Mouse (Mus musculus): ENCODE data around the gene Gstt2. TPM values are rescaled to one million over a fixed set of nuclear protein-coding genes. Genes with fewer than 3 reads are reported as not detected.
"Not testable (repeated sequence)": the region's sequence is repeated elsewhere in the genome, so short reads cannot be mapped to it uniquely, and the experiment has no call there.

The Gstt2 gene
- total RNA-seq, 2 experiments from 2014 or later = 9.4 to 12.1 TPM

DNA sequence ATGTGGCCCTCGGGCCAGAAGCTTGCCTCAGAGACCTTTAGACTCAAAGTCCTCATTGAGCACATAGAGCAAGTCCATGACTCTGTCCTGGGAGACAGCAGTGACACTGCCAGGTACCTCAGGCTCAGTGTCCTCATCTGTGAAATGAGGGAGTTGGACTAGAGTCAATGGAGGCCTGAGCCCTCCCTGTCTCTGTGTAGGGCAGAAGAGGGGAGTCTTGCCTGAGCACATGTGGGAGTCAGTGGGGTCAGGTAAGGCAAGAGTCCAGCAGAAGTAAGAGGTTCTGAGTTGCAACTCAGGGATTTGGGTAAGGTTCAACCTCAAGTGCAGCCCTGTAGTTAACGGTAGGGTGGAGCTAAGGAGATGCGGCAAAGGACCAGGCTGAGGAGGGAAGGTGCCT lies 19.8 kb upstream of the Gstt2 start:
- intact Hi-C loops (cut with DNase I) = loop anchor here (5.0 kb wide), 1 partner anchor 220 kb away; no protein-coding TSS in a partner anchor
- no peak for DNase-seq

DNA sequence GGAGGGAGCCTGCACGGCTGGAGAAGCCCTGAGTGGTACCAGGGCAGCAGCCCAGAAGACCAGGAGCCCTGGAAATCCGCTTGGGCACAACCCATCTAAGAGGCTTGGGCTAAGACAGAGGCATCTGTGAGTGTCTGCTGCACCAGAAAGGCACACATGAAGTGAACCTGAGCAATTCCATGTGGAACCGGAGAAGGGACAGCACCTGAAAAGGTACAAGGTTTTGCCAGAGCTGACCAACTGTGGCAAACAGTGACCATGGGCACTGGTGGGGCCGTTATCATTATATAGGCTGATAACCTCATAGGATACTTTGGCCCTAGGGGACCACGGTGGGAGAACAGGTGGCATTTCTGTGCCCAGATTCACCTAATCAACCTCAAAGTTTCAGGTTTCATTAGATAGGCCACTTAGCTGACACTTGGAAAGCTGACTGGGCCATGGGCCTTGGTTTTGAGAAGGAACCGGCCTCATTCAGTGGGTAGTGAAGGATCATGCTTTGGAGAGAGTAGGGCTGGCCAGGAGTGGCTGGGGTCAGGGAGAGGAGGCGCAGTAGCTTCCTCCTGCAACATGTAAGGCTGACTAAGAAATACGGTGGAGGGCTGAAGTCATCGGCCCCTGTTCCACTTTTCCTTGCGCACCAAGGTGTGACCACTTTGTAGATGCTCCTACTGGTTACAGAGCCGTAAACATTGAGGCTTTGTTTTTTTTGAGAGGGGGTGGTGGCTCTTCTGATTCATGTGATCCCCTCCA lies 19.1 kb upstream of the Gstt2 start:
- DNase-seq = no peak
- intact Hi-C loops (cut with DNase I) = loop anchor here (5.0 kb wide), 1 partner anchor 219 kb away; no protein-coding TSS in a partner anchor

DNA sequence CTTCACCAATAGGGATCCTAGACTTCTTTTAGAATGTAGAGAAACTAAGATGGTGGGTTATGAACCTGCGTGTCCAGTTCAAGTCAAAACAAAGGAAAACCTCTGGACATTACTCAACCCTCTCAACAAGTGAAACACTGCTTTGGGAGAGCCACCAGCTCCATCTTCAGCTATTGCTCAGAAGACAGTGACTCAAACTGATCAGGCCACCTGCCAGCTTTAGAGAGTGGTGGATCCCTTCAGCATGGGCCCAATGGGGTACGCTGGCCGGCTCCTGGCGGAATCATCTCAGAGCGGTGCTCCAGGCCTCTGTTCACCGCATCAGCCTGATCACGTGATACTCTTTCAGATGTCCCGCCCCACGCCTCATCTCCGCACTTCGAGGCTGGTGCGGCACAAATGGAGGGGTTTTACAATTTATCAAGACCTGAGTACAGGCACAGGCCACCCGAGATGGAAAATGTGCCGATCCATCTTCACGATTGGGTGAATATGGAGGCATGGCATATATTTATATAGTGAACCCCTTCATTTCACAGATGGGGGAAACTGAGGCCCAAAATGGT lies 18.3 kb upstream of the Gstt2 start:
- intact Hi-C loops (cut with DNase I) = loop anchor here (5.0 kb wide), 1 partner anchor 218 kb away; no protein-coding TSS in a partner anchor
- DNase-seq = no peak

DNA sequence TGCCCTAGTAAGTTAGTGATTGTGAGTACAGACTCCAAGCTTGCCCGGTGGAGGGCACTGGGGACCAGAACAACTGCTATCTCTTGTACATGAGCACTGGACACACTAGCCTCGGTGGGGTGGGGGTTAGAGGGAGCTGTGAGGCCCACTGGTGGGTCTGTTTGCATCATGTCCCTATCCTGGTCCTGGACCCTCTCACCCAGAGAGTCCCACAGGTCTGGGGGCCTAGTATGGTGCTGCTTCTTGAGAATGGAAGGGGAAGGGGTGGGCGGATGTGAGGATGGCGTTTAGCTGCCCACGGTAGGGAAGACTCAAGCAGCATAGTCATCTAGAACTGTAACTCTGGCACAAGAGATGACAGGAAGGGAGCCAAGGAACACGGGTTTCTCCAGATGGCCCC lies 17.6 kb upstream of the Gstt2 start:
- no peak for DNase-seq
- intact Hi-C loops (cut with DNase I) = loop anchor here (5.0 kb wide), 2 partner anchors 217 to 267 kb away; partner anchors contain the start of gene Ggt5

DNA sequence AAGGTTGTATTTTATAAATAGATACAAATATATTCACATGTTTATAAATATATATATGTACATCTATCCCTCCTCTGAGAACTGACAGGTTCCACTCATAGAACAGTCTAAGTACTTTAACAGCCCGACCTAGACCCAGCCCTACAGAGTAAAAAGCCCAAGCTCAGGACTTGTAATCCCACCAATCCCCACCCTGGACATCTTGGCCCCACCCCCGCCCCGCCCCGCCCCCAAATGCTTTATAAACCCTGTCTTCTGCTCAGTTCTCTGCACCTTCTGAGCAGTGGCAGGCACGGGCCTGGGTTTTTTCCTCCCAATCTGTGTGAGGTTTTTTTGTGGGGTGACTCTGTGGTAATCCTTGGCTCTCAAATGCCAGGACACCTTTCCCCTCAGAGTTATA lies 16.9 kb upstream of the Gstt2 start:
- DNase-seq = no peak
- intact Hi-C loops (cut with DNase I) = loop anchor here (5.0 kb wide), 1 partner anchor 267 kb away; the partner anchor contains the start of gene Ggt5

DNA sequence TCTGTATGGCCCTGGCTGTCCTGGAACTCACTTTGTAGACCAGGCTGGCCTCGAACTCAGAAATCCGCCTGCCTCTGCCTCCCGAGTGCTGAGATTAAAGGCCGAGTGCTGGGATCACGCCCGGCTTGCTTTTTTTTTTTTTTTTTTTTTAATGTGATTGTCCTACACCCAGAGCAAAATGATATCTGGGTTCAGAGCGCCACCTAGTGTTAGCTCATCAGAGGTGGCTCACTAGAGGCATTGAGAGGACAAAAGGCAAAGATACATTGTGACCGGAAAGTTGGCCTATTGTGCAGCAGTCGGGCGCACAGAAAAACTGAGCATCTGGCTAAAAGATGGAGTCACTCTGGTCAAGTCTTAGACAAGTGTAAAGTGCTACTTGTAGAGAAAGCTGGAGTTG lies 16.2 kb upstream of the Gstt2 start:
- intact Hi-C loops (cut with DNase I) = loop anchor here (1.0 to 5.0 kb wide), 2 partner anchors 109 to 266 kb away; partner anchors contain the start of gene Ggt5

DNA sequence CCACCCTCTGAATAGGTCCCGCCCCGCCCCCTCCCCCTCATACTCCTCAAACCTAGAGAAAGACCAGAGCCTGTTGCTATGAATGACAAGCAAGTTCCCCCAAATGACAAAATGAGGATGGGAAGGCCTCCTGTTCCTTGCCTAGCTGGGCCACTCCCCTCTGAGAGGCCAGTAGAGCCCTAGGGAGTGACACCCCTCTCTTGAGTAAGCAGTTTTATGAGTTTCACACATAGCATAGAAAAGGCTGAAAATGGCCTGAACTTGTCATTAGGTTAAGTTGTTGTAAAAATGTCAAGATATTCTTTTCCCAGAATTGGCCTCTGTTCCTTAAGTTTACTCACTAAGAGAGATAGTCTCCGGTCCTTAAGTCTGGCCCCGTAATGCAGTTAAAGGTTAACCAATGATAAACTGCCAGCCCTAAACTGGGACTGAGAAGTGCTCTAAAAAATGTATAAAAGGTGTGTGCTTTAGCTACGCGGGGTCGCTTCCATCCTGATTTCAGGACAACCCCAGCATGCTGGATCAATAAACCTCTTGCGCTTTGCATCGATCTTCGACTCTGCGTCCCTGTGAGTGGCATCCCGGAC lies 15.4 kb upstream of the Gstt2 start:
- intact Hi-C loops (cut with DNase I) = loop anchor here (1.0 to 5.0 kb wide), 2 partner anchors 108 to 265 kb away; partner anchors contain the start of gene Ggt5

More for the DNA sequence above, 16.2 kb upstream of the Gstt2 start:
- peak; percentile 81 to 90 for DNase-seq

DNA sequence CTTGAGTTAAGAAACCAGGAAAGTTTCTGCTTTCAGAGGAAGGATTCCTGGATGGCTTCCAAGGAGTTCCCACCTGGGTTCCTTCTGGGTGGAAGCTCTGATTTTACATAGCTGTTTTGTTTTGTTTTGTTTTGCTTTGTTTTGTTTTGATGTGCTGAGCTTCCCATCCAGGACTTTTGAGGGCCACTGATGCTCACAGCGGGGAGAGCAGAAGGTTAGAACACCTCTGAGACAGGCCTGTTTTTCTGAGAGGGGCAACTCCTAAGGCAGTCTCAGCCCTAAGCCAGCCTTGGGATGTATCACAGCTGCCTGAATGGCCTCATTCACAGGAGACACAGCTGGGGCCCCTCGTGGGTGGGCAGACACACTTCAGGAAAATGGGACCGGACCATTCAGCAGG lies 14.5 kb upstream of the Gstt2 start:
- no peak for DNase-seq
- intact Hi-C loops (cut with DNase I) = loop anchor here (5.0 kb wide), 1 partner anchor 264 kb away; the partner anchor contains the start of gene Ggt5

More for the DNA sequence above, 15.4 kb upstream of the Gstt2 start:
- no peak for DNase-seq

DNA sequence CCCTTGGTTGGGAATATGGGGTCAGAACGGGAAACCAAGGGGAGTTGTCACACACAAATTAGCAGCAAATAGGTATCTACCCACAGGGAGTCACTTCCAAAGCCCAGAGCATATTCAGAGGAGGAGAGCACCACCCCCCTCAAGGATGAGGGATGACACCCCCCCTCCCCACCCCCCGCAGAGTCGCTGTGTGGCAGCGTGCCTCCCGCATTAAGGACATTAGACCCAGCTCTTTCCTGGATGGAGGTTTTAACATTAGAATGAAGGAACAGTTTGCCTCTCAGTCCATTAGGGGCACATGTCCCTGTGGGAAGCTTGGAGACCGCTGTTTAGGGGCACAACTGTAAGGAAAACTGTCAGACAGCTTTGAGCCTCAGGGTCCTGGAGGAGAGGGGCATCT lies 13.9 kb upstream of the Gstt2 start:
- intact Hi-C loops (cut with DNase I) = loop anchor here (5.0 kb wide), 1 partner anchor 264 kb away; the partner anchor contains the start of gene Ggt5
- DNase-seq = no peak

DNA sequence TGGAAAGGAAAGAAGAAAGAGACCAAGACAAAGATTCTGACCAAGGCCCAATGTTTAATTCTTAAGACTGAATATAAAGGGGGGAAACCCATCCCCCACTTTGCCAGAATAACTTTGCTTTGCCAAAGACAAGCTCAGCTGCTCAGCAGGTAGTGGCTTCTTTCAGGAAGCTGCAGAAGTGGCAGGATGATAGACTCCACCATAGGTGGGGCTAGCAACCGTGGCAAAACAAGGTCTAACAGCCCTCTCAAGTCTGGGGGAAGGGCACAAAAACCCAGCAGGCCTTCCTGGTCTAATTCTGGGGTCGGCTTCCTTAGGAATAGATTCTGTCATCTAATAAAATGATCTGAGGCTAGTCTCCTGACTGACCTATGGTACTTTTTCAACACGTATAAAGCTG lies 11.2 kb upstream of the Gstt2 start:
- no peak for DNase-seq
- intact Hi-C loops (cut with DNase I) = no loop called here

DNA sequence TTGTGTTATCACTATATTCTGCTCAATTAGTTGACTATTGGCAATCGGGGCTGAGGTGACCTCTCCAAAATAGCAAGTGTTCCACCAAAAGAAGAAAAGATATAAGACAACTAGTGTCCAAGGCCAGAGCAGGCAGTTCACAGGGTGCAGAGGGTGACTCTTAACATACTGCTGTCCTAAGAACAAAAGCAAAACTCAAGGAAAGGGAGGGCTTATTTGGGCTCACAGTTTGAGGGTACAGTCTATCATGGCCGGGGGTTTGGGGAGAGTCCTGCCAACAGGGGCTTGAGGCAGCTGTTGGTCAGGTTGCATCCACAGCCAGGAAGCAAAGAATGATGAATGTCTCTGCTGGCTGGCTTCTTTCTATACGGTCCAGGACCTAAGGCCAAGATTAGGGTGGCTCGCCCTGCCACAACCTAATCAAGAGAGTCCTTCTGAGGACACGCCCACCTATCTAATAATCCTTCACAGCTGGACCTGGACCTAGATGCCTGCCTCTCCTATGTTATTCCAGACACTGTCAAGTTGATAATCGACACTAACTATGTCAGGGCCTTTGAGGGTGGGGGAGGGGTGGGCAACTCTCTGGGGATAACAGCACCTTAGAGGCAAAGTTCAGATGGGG lies 8.2 kb upstream of the Gstt2 start:
- intact Hi-C loops (cut with DNase I) = no loop called here
- no peak for DNase-seq

DNA sequence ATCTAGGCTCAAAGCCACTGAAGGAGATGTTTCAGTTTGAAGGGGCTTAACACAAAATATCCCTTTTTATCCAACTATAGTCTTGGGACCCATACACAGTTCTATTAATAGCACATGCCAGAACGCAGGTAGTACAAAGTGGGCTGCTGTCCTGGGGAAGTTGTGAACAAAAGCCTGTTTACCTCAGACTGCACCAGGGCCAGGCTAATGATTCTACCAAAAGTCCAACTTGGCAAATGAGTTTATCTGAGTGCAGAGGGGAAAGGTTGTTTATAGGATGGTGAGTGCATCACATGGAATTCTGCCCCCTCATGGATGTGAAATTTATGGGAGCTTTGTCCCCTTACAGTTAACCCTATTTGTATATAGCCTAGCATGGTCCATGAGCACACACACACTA lies 7.6 kb upstream of the Gstt2 start:
- DNase-seq = no peak

DNA sequence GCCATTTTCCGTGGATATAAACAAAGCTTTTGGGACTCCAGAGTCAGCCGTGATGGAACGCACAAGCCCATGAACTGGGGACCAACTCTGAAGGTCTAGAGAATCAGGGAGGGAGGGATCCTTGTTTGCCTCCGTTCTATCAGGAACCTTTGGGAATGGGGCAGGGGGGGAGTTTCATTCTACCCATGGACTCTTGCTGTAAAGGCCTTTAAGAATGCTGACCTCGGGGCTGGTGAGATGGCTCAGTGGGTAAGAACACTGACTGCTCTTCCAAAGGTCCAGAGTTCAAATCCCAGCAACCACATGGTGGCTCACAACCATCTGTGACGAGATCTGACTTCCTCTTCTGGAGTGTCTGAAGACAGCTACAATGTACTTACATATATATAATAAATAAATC lies 6.7 kb upstream of the Gstt2 start:
- intact Hi-C loops (cut with DNase I) = not testable (repeated sequence)

More for the DNA sequence above, 7.6 kb upstream of the Gstt2 start:
- intact Hi-C loops (cut with DNase I) = no loop called here

DNA sequence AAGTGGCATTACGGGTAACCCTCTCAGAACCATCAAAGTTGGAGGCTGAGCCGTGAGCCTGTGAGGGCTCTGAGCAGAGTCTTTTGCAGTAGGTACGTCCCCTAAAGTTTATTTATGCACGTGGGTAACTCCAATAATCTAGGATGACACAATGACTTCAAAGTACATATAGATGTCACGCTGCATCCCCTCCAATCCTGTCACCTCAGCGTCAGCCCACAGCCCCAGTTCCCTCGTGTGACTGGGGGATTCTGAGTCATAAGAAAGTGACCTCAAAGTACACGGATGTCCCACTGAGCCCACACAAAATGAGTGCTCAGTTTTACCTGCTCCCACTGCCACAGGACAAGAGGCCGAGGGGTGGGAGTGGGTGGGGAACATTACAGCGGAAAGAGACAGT lies 1.9 kb upstream of the Gstt2 start:
- intact Hi-C loops (cut with DNase I) = loop anchor here (5.0 kb wide), 1 partner anchor 252 kb away; the partner anchor contains the start of gene Ggt5
- DNase-seq = no peak

More for the DNA sequence above, 6.7 kb upstream of the Gstt2 start:
- not testable (repeated sequence) for DNase-seq

DNA sequence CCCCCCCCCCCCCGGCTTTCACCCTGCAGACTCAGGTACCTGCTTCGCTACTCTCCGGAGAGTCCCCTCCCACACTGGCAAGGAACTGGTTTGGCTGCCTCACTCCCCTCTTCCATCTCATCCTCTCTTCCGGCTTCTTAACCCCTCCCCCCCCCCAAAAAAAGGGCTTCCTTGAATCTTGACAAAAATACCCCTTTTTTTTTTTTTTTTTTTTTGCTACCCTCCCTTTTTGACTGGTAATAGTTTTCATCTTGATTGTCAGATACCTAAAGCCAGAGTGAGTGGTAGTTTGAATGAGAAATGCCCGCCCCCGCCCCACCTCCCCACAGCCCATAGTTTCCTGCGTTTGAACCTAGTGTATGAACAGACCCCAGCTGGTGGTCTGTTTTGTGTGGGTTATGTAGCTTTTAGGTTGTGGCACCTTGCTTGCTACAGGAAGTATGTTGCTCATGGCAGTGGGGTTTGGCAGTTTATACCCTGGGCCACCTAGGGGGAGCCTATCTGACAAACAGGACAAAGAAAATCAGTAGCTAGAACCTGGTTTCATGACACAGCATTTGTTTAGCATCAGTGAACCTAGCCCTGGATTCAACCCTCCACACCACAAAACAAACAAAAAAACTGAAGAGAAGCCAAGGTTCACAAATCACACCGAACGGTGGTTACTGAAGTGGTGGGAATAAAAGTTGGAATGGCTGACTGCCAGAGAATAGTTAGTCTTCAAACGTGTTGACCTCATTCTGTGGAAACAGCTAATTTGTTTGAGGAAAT lies 1.3 kb downstream of the Gstt2 start:
- intact Hi-C loops (cut with DNase I) = loop anchor here (5.0 kb wide), 1 partner anchor 249 kb away; the partner anchor contains the start of gene Ggt5
- no peak for DNase-seq

DNA sequence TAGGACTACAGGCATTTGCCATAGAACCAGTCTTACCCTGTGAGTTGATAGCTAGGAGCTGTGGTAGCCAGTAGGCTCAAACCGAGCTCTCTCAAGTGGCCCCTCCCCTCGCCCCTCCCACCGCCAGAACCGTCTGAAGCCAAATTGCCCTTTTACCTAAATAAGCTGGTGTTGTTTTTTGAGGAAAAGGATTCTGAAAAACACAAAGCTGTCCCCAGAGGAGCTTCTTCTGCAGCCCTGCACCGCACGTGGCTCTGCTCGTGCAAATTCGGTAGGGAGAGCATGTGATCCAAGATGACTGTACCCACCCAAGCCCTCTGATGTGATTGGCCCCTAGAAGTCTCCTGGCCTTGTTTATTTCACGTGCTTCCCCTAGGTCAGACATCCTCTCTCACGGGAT lies 1.9 kb downstream of the Gstt2 start:
- intact Hi-C loops (cut with DNase I) = loop anchor here (5.0 kb wide), 1 partner anchor 248 kb away; the partner anchor contains the start of gene Ggt5
- DNase-seq = peak; percentile 40 to 59

DNA sequence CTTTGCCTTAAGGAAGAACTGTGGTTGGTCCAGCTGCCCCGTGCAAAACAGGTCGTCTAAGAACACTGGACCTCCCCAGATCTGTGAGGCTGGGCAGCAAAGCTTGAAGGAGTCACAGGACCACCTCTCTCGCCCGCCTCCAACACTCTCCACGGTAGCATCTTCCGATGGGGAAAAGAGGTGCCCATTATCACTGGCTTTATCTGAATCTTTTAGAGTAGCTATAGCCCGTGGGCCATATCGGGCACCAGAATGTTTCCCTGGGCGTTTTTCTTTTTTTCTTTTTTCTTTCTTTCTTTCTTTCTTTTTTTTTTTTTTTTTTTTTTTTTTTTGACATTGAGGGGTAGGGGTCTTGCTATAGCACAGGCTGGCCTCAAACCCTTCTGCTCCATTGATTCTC lies 2.5 kb downstream of the Gstt2 start:
- intact Hi-C loops (cut with DNase I) = loop anchor here (5.0 kb wide), 3 partner anchors 62 to 247 kb away; partner anchors contain the start of genes Ddt and Ggt5
- no peak for DNase-seq

DNA sequence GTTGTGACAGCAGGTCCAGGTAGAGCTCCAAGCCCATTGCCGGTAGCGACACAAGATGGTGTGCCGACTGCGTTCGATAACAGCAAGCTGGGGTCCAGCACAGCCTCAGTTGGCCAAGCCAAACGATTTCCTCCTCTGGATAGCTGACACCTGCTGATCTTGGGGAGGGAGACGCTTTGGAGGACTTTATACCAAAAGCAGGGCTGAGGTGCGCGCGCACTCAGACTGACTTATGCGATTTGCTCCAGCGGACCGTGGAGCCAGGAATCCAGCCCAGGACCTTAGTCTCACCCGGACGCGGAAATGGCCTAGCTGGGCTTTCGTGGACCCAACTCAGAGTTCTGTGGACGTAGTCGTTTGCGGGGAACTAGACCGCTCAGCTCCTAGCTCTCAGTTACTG lies 3.0 kb downstream of the Gstt2 start:
- intact Hi-C loops (cut with DNase I) = loop anchor here (5.0 kb wide), 2 partner anchors 62 to 92 kb away; partner anchors contain the start of gene Ddt
- peak; percentile 73 to 83 for DNase-seq

DNA sequence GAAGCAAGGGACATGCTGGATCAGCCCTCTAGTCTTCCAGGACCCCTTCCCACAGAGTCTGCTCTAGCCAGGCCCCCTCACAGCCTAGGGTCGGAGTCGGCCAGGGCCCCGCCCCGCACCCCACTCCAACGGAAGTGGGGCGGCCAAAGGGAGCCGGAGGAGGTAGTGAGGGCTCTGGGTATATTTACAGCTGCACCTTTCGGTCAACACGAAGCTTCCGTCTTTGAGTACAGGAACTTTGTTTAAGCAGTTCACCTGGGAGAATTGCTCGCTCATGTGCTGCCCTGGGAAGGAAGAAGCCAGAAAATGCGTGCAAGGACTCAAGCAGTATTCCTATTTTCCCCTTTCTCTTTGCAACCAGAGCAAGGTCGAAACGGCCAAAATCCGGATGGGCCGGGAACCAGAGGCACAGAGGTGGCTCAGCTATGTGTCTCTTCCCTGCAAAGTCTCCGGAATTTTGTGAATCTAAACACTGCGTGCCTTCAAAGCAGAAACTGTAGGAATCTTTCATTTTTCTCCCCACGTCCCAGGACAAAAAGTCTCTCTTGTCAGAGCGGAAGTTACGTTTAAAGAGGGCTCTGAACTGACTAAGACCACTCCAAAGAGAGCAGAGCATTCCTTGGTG lies 3.7 kb downstream of the Gstt2 start:
- intact Hi-C loops (cut with DNase I) = loop anchor here (5.0 kb wide), 2 partner anchors 61 to 91 kb away; partner anchors contain the start of gene Ddt
- peak; percentile 34 to 42 for DNase-seq
